Mouse (Mus musculus): ENCODE results near the gene Bnip1. TPM values are rescaled to one million over a fixed set of nuclear protein-coding genes. Genes with fewer than 3 reads are reported as not detected.

Bnip1 gene
- polyA plus RNA-seq, 1 experiment from 2014 or later, result 57.7 TPM

DNA sequence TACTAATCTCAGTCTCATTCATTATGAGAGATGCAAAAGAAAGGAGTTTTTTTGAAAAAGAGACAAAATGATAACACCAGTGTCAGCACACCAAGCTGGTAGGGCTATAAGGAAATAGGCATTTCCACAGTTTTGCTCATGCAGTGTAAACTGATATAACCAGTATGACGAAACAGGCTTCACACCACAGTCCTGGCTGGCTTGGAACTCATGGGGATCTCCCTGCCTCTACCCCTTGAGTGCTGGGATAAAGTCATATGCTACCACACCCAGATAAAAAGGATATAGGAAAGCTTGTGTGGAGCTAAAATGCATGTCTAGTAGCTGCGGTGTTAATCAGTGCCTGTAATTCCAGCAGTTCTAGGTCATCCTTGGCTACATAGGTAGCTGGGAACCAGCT is 1.4 kb upstream of the Bnip1 start:
- 95% methylated on average over 2 of the region's 2 CpGs for WGBS
- no peak for ATAC-seq (ENCODE audit: low FRiP score)

DNA sequence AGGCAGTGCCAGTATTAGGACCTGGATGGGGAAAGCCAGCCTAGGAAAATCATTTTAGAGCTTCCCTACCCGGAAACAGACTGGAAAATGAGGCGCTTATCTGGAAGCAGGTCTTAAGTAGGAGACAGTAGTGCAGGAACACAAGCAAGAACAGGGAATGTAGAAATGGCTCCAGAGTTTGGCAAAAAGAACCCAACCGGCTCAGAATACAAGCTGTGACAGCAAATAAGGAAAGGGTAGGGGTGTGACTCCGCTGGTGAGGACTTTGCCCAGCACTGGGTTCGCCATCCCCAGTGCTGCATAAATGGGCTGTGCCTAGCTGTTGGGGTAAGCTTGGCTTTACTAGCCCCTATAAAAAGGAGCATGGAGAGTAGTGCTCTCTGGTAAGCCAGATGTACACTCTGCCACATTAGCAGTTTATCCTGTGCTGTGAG is 761 bp downstream of the Bnip1 start:
- no peaks in the 10 kb centered on the region for H3K27me3 ChIP-seq (replicated peaks)
- H3K4me2 ChIP-seq, result peak overlapping the region; percentile 94
- no peak for ATAC-seq (ENCODE audit: low FRiP score)
- 27% methylated on average over 5 of the region's 5 CpGs for WGBS
- H3K27ac ChIP-seq (replicated peaks), result peak overlapping the region; percentile 84
- H3K4me3 ChIP-seq (replicated peaks), result peak overlapping the region; percentile 78
- H3K4me1 ChIP-seq, result peaks cover 13% of the 10 kb centered on the region
- peak overlapping the region; percentile 79 for H3K9ac ChIP-seq (replicated peaks)
- no peaks in the 10 kb centered on the region for H3K9me3 ChIP-seq (replicated peaks)
- peaks cover 32% of the 10 kb centered on the region for H3K36me3 ChIP-seq

More for the DNA sequence above, 1.4 kb upstream of the Bnip1 start:
- H3K27ac ChIP-seq (replicated peaks), result no peak overlapping the region
- H3K27me3 ChIP-seq (replicated peaks), result no peaks in the 10 kb centered on the region
- no peak overlapping the region for H3K4me3 ChIP-seq (replicated peaks)
- no peak overlapping the region for H3K9ac ChIP-seq (replicated peaks)
- peaks cover 13% of the 10 kb centered on the region for H3K36me3 ChIP-seq
- no peak overlapping the region for H3K4me2 ChIP-seq
- no peaks in the 10 kb centered on the region for H3K9me3 ChIP-seq (replicated peaks)
- H3K4me1 ChIP-seq, result peaks cover 18% of the 10 kb centered on the region

DNA sequence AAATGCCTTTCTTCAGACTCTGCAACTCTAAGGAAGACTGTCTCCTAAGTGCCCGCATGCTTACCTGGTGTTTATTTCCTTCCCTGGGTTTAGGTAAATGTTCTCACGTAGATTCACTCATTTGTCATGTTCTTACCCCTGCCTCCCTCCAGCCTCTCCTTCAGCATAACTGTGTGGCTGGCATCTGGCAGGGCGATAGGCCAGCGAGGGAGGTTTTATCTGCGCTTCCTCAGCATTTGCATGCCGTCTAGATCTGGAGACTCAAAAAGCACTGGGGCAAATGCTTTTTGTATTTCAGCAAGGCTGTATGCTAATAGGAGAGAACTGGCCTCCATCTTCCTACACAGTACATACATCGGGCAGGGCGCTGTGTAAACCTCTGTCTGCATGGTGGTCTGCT is 3.7 kb downstream of the Bnip1 start:
- H3K4me1 ChIP-seq, result peaks cover 13% of the 10 kb centered on the region
- no peaks in the 10 kb centered on the region for H3K9me3 ChIP-seq (replicated peaks)
- no peak overlapping the region for H3K9ac ChIP-seq (replicated peaks)
- 92% methylated on average over 8 of the region's 8 CpGs for WGBS
- H3K4me3 ChIP-seq (replicated peaks), result no peak overlapping the region
- no peak for ATAC-seq (ENCODE audit: low FRiP score)
- peaks cover 55% of the 10 kb centered on the region for H3K36me3 ChIP-seq
- H3K4me2 ChIP-seq, result no peak overlapping the region
- no peak overlapping the region for H3K27ac ChIP-seq (replicated peaks)
- no peaks in the 10 kb centered on the region for H3K27me3 ChIP-seq (replicated peaks)

DNA sequence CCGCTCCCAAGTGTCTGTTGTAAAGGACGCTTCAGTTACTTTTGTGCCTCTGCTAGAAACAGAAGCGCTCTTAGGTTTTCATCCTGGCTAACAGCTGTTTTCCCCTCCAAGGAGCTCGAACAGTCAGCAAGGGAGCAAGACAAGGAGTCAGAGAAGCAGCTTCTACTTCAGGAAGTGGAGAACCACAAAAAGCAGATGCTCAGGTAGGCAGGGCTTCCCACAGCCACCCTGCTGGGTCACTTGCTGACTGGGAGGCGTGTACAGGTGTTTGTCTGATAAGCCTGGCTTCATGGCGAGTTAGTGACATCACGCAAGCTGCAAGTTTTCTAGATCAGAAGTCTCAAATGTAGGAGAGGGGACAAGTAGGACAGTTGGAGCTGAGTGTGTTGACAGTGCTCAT is 5.7 kb downstream of the Bnip1 start:
- no peak for ATAC-seq (ENCODE audit: low FRiP score)
- H3K4me3 ChIP-seq (replicated peaks), result no peak overlapping the region

DNA sequence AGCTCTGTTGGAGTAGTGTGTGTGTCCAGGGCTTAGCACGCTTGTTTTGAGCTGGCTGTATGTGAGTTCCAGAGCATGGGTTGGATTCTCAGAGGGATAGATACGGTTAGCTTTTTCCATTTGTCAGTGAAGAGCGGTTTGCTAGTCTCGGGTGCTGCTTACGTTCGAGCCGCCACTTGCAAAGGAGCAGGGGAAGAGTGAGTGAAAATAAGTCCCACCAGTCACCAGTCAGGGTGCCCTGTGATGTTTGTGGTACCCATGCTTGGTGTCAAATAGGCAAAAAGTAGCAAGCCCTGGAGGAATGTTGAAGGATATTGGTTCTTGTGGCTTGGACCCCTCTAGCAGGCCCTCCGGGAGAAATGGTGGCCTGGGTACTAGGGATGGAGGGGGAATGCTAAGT is 8.1 kb downstream of the Bnip1 start:
- Histone ChIP-seq H3K4me2 (no peak overlapping the region), H3K9me3 (replicated peaks) (no peaks in the 10 kb centered on the region), H3K9ac (replicated peaks) (no peak overlapping the region), H3K4me3 (replicated peaks) (no peak overlapping the region), H3K27me3 (replicated peaks) (no peaks in the 10 kb centered on the region), H3K36me3 (peaks cover 85% of the 10 kb centered on the region), H3K4me1 (no peaks in the 10 kb centered on the region), H3K27ac (replicated peaks) (no peak overlapping the region)
- ATAC-seq (ENCODE audit: low FRiP score), result no peak
- 92% methylated on average over 8 of the region's 8 CpGs for WGBS

More for the DNA sequence above, 5.7 kb downstream of the Bnip1 start:
- no peak overlapping the region for H3K4me2 ChIP-seq
- H3K4me1 ChIP-seq, result peaks cover 6% of the 10 kb centered on the region
- peaks cover 76% of the 10 kb centered on the region for H3K36me3 ChIP-seq
- H3K9ac ChIP-seq (replicated peaks), result no peak overlapping the region
- H3K27me3 ChIP-seq (replicated peaks), result no peaks in the 10 kb centered on the region
- H3K9me3 ChIP-seq (replicated peaks), result no peaks in the 10 kb centered on the region
- WGBS, result 96% methylated on average over 7 of the region's 7 CpGs
- H3K27ac ChIP-seq (replicated peaks), result no peak overlapping the region

DNA sequence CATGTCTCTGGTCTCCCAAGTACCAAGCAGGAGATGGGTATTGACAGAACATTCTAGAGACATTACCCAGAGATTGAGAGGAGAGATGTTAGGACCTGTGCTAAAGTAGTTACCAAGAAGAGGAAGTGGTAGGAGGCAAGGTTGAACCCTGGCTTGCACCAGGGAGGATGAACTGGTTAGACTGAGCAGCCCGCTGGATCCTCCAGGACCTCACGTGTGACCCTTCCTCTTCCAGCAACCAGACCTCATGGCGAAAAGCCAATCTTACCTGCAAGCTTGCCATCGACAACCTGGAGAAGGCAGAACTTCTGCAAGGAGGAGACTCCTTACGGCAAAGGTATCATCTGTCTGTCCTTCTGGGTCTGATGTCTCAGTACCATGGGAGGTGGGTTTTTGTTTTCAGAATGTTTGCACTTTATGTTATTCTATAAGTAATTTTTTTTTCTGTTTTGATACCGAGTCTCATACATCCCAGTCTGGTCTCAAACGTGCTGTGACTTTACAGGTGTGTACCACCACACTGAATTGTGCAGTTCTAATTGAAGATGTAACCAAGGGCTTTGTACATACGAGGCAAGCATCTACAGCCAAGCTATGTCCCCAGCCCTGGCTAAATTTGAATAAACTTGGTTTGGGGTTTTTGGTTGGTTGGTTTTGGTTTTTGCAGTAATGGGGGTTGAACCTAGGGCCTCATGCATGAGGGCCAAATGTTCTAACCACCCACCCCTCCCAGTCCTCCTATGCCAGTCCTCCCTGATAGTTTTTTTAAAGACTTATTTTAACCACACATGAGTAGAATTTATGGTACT is 8.8 kb downstream of the Bnip1 start:
- peaks cover 79% of the 10 kb centered on the region for H3K36me3 ChIP-seq
- ATAC-seq (ENCODE audit: low FRiP score), result no peak

DNA sequence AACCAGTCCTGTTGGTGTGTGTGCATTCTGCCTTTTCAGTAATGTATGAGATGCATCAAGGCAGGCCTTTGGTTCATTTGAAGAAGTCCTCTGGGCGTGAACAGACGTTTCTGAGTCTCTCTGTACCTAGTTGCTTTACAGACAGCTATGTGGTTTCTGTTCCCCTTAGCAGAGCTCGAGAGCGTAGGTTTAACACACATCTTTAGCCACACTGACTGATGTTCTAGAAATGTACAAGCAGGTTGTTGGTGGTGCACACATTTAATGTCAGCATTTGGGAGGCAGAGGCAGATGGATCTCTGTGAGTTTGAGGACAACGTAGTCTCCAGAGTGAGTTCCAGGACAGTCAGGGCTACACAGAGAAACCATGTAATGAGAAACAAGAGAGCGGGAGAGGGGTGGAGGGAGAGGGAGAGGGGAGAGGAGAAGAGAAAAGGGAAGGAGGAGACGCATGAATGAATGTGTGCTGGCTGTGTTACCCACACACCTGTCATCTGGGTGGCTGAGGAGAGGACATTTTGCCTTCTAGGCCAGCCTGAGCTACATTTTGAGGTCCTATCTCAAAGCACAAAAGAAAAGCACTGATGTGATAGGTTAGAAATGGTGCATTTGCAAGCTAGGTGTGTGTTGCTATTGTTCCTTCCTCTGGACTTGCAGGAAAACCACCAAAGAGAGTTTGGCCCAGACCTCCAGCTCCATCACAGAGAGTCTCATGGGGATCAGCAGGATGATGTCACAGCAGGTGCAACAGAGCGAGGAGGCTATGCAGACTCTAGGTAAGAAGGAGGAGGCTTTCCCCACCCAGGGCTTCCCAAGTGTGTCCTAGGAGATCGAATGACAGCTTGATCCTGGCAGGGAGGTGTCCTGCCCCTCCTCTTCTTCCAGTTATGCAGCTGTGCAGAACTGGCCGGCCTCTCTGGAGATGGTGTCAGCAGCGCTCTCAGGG is 9.7 kb downstream of the Bnip1 start:
- Histone ChIP-seq H3K27me3 (replicated peaks) (no peaks in the 10 kb centered on the region), H3K4me3 (replicated peaks) (no peak overlapping the region), H3K27ac (replicated peaks) (no peak overlapping the region), H3K36me3 (peaks cover 70% of the 10 kb centered on the region), H3K4me2 (no peak overlapping the region), H3K4me1 (no peaks in the 10 kb centered on the region), H3K9me3 (replicated peaks) (no peaks in the 10 kb centered on the region), H3K9ac (replicated peaks) (no peak overlapping the region)
- no peak for ATAC-seq (ENCODE audit: low FRiP score)
- 90% methylated on average over 11 of the region's 11 CpGs for WGBS

More for the DNA sequence above, 8.8 kb downstream of the Bnip1 start:
- Histone ChIP-seq H3K27me3 (replicated peaks) (no peaks in the 10 kb centered on the region), H3K4me3 (replicated peaks) (no peak overlapping the region), H3K9me3 (replicated peaks) (no peaks in the 10 kb centered on the region), H3K9ac (replicated peaks) (no peak overlapping the region), H3K4me1 (no peaks in the 10 kb centered on the region), H3K27ac (replicated peaks) (no peak overlapping the region), H3K4me2 (no peak overlapping the region)
- 93% methylated on average over 8 of the region's 8 CpGs for WGBS

DNA sequence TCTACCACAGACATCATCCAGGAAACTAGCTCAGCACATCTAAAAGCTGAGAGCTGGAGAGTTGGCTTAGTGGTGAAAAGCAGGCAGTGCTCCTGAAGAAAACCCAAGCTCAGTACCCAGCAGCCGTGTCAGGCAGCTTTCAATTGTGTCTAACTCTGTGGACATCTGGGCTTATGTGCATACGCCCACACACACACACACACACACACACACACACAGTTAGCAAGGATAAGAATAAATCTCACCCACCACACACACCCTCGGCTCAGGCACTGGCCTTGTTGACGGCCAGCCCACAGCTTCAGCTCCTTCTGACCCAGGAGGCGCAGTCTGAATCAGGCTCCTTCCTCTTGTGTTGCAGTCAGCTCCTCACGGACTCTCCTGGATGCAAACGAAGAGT is 10.7 kb downstream of the Bnip1 start:
- no peak for ATAC-seq (ENCODE audit: low FRiP score)
- WGBS, result 86% methylated on average over 7 of the region's 7 CpGs

DNA sequence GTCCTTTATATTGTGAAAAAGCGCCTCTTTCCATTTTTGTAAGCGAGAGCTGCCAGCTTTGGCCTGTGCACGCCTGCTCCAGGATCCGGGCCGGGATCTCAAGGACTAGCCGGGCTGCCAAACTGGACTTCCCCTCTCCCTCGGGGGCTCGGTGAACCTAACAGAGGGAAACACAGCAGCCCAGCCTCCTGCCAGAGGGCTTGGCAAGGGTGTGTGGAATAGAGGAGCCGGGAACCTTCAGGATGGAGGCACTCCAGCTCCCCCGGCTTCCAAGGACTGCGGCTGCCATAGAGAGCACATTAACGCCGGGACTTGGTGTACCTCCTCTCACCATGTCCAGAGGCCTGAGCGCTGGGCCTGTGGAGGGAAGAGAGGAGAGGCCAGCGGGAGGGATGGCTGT is 11.2 kb downstream of the Bnip1 start:
- H3K36me3 ChIP-seq, result peaks cover 57% of the 10 kb centered on the region

More for the DNA sequence above, 10.7 kb downstream of the Bnip1 start:
- H3K27ac ChIP-seq (replicated peaks), result no peak overlapping the region
- no peaks in the 10 kb centered on the region for H3K9me3 ChIP-seq (replicated peaks)
- H3K4me2 ChIP-seq, result no peak overlapping the region
- H3K27me3 ChIP-seq (replicated peaks), result no peaks in the 10 kb centered on the region
- no peaks in the 10 kb centered on the region for H3K4me1 ChIP-seq
- no peak overlapping the region for H3K9ac ChIP-seq (replicated peaks)
- H3K36me3 ChIP-seq, result peaks cover 62% of the 10 kb centered on the region
- H3K4me3 ChIP-seq (replicated peaks), result no peak overlapping the region

DNA sequence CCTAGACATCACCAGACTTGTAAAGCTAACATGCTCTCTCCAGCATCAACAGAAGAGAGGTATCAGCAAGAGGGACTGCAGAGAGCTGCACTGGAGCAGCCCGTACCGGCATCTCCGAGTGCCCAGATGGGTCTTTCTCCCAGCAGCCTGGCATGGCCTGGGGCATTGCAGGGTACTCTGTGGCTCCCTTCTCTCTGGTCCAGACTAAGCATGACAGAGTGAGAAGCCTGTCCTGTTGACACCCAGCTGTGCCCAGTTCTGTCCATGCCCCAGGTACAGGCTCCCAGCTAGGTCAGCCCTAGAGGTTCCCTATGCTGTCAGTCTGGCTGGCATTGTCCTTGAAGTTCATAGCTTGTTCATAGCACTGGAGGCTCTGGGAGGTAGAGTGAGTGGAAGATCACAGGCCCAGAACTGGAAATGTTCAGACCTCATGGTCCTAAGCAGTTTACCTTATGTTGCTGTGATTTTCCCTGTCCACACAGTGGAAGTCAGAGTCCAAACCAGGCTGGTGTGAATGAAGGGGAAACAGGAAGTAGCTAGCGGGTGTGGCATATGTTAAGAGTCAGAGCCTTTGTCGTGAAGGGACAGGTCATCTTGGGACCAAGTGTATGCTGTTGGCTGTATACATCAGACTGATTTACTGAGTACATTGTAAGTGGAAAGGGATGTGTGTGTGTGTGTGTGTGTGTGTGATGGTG is 12.4 kb downstream of the Bnip1 start:
- no peak for ATAC-seq (ENCODE audit: low FRiP score)
- H3K9ac ChIP-seq (replicated peaks), result no peak overlapping the region
- H3K4me3 ChIP-seq (replicated peaks), result no peak overlapping the region
- 86% methylated on average over 5 of the region's 5 CpGs for WGBS
- no peak overlapping the region for H3K27ac ChIP-seq (replicated peaks)
- no peaks in the 10 kb centered on the region for H3K27me3 ChIP-seq (replicated peaks)
- H3K4me2 ChIP-seq, result no peak overlapping the region
- H3K9me3 ChIP-seq (replicated peaks), result no peaks in the 10 kb centered on the region
- H3K4me1 ChIP-seq, result no peaks in the 10 kb centered on the region
- H3K36me3 ChIP-seq, result peaks cover 50% of the 10 kb centered on the region

More for the DNA sequence above, 11.2 kb downstream of the Bnip1 start:
- no peaks in the 10 kb centered on the region for H3K9me3 ChIP-seq (replicated peaks)
- no peak for ATAC-seq (ENCODE audit: low FRiP score)
- no peak overlapping the region for H3K4me2 ChIP-seq
- H3K4me3 ChIP-seq (replicated peaks), result no peak overlapping the region
- 92% methylated on average over 15 of the region's 15 CpGs for WGBS
- no peaks in the 10 kb centered on the region for H3K27me3 ChIP-seq (replicated peaks)
- no peak overlapping the region for H3K27ac ChIP-seq (replicated peaks)
- no peaks in the 10 kb centered on the region for H3K4me1 ChIP-seq
- H3K9ac ChIP-seq (replicated peaks), result no peak overlapping the region

DNA sequence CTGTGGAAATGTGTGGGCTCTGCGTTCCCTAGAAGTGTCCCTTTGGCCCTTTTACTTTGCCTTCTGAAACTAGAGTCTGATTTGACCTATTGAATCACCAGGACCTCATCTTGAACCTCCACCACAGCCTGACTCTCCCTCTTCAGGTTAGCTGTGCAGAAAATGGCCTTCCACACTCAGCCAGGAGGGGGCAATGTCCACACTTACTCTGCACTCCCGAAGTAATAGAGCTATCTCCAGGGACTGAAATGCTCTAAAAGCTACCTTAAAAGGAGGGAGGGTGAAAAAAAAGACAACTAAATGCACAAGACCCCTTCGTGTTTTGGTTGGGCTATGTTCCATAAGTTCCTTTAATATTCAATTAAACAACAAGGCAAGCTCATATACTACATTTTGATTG is 13.9 kb downstream of the Bnip1 start:
- Histone ChIP-seq H3K4me3 (replicated peaks) (no peak overlapping the region), H3K36me3 (peaks cover 36% of the 10 kb centered on the region), H3K27me3 (replicated peaks) (no peaks in the 10 kb centered on the region), H3K9me3 (replicated peaks) (no peaks in the 10 kb centered on the region), H3K4me1 (no peaks in the 10 kb centered on the region), H3K4me2 (no peak overlapping the region), H3K27ac (replicated peaks) (no peak overlapping the region), H3K9ac (replicated peaks) (no peak overlapping the region)
- no peak for ATAC-seq (ENCODE audit: low FRiP score)
- WGBS, result 26% methylated on average over 3 of the region's 3 CpGs
